Mouse (Mus musculus): ENCODE data around the gene Smurf2. TPM values are rescaled to one million over a fixed set of nuclear protein-coding genes. Genes with fewer than 3 reads are reported as not detected.

Gene Smurf2
- total RNA-seq, 2 experiments from 2014 or later: 32.6 to 36.9 TPM

- no peak for DNase-seq (ENCODE audit: low spot score in 2 of 2)
Measured at GRCm38 (mm10) chr11:106908016-106908415, 12.5 kb downstream of the Smurf2 start.

- no peak for DNase-seq (ENCODE audit: low spot score in 2 of 2)
Measured at GRCm38 (mm10) chr11:106907253-106907652, 13.3 kb downstream of the Smurf2 start.

GRCm38 (mm10) chr11:106905707-106906106, 14.8 kb downstream of the Smurf2 start:
- DNase-seq (ENCODE audit: low spot score in 2 of 2): no peak

- DNase-seq (ENCODE audit: low spot score in 2 of 2): no peak
Measured at GRCm38 (mm10) chr11:106899804-106900203, 20.7 kb downstream of the Smurf2 start.

GRCm38 (mm10) chr11:106896561-106897168, 23.9 kb downstream of the Smurf2 start:
- no peak for DNase-seq (ENCODE audit: low spot score in 2 of 2)

GRCm38 (mm10) chr11:106883656-106884055, 36.9 kb downstream of the Smurf2 start:
- no peak for DNase-seq (ENCODE audit: low spot score in 2 of 2)

GRCm38 (mm10) chr11:106872650-106873049, 47.9 kb downstream of the Smurf2 start:
- DNase-seq (ENCODE audit: low spot score in 2 of 2): no peak

- DNase-seq (ENCODE audit: low spot score in 2 of 2): no peak
Measured at GRCm38 (mm10) chr11:106851438-106851837, 69.1 kb downstream of the Smurf2 start.

- DNase-seq (ENCODE audit: low spot score in 2 of 2): no peak
Measured at GRCm38 (mm10) chr11:106842002-106842401, 78.5 kb downstream of the Smurf2 start.

- no peak for DNase-seq (ENCODE audit: low spot score in 2 of 2)
Measured at GRCm38 (mm10) chr11:106828079-106828478, 92.4 kb downstream of the Smurf2 start.

- no peak for DNase-seq (ENCODE audit: low spot score in 2 of 2)
Measured at GRCm38 (mm10) chr11:106824403-106824802, 96.1 kb downstream of the Smurf2 start.

GRCm38 (mm10) chr11:106823741-106824140, 96.8 kb downstream of the Smurf2 start:
- DNase-seq (ENCODE audit: low spot score in 2 of 2): no peak

GRCm38 (mm10) chr11:106822911-106823310, 97.6 kb downstream of the Smurf2 start:
- no peak for DNase-seq (ENCODE audit: low spot score in 2 of 2)

GRCm38 (mm10) chr11:106822491-106822890, 98.0 kb downstream of the Smurf2 start:
- no peak for DNase-seq (ENCODE audit: low spot score in 2 of 2)

GRCm38 (mm10) chr11:106821397-106821796, 99.1 kb downstream of the Smurf2 start:
- no peak for DNase-seq (ENCODE audit: low spot score in 2 of 2)

- peak in 1 of 2 experiments; percentile 62 for DNase-seq (ENCODE audit: low spot score in 2 of 2)
Measured at GRCm38 (mm10) chr11:106820972-106821371, 99.5 kb downstream of the Smurf2 start.

GRCm38 (mm10) chr11:106820252-106820651, 100.3 kb downstream of the Smurf2 start:
- no peak for DNase-seq (ENCODE audit: low spot score in 2 of 2)

GRCm38 (mm10) chr11:106819595-106819994, 100.9 kb downstream of the Smurf2 start:
- DNase-seq (ENCODE audit: low spot score in 2 of 2): peak in 1 of 2 experiments; percentile 12

GRCm38 (mm10) chr11:106818341-106818740, 102.2 kb downstream of the Smurf2 start:
- no peak for DNase-seq (ENCODE audit: low spot score in 2 of 2)

- no peak for DNase-seq (ENCODE audit: low spot score in 2 of 2)
Measured at GRCm38 (mm10) chr11:106817808-106818207, 102.7 kb downstream of the Smurf2 start.

GRCm38 (mm10) chr11:106817156-106817555, 103.4 kb downstream of the Smurf2 start:
- DNase-seq (ENCODE audit: low spot score in 2 of 2): no peak

GRCm38 (mm10) chr11:106816316-106816715, 104.2 kb downstream of the Smurf2 start:
- DNase-seq (ENCODE audit: low spot score in 2 of 2): no peak

GRCm38 (mm10) chr11:106815761-106816160, 104.8 kb downstream of the Smurf2 start:
- no peak for DNase-seq (ENCODE audit: low spot score in 2 of 2)
